Mouse (Mus musculus) neural tube, embryonic 15.5 days (tissue): Measurements from ENCODE around the gene Ppp2r5d. TPM values are rescaled to one million over a fixed set of nuclear protein-coding genes. Genes with fewer than 3 reads are reported as not detected.

Source experiments
- ATAC-seq: fragments of 200-750 bp; cut with Nextera tagmentation; 2 replicates; pipeline ENCODE4 v1.8.0; 2017; ENCODE audit warnings: mild to moderate bottlenecking, moderate TSS enrichment, moderate library complexity; ENCODE audit not compliant: low FRiP score
- H3K27ac ChIP-seq: fragments of 300-500 bp; sonication (generic); replicated peaks from 2 replicates; pipeline ENCODE4 v1.5.1; 2015; ENCODE audit warnings: mild to moderate bottlenecking, inconsistent platforms
- H3K27me3 ChIP-seq: fragments of 300-500 bp; sonication (generic); replicated peaks from 2 replicates; pipeline ENCODE4 v1.6.1; 2015; ENCODE audit warnings: inconsistent platforms
- H3K36me3 ChIP-seq: fragments of 300-500 bp; sonication (generic); 2 replicates; pipeline ENCODE4 v1.6.1; 2015; ENCODE audit warnings: inconsistent platforms
- H3K4me1 ChIP-seq: fragments of 300-500 bp; sonication (generic); 2 replicates; pipeline ENCODE4 v1.6.1; 2015; ENCODE audit warnings: inconsistent platforms
- H3K4me2 ChIP-seq: fragments of 300-500 bp; sonication (generic); 2 replicates; pipeline ENCODE4 v1.6.1; 2015; ENCODE audit warnings: inconsistent platforms, mild to moderate bottlenecking, moderate library complexity
- H3K4me3 ChIP-seq: fragments of 300-500 bp; sonication (generic); replicated peaks from 2 replicates; pipeline ENCODE4 v1.5.1; 2015; ENCODE audit warnings: mild to moderate bottlenecking, inconsistent platforms
- H3K9ac ChIP-seq: fragments of 300-500 bp; sonication (generic); replicated peaks from 2 replicates; pipeline ENCODE4 v1.6.1; 2015; ENCODE audit warnings: mild to moderate bottlenecking, inconsistent platforms
- H3K9me3 ChIP-seq: fragments of 300-500 bp; sonication (generic); replicated peaks from 2 replicates; pipeline ENCODE4 v1.6.1; 2016; ENCODE audit warnings: inconsistent platforms
- WGBS: fragments of 180-500 bp; shearing (Covaris S2); methylation state at CpG from one replicate; pipeline ENCODE4 v1.1.7; 2015; ENCODE audit warnings: mixed read lengths; 5-methylcytosine and 5-hydroxymethylcytosine counted together
- polyA plus RNA-seq: library from polyadenylated mRNA; unstranded; fragments of >200 nt; fragmentation: Nextera tagmentation; extraction: Ambion mirVana; gene quantifications from 2 replicates; pipeline ENCODE4 v1.2.1, GENCODE M21; 2015

Gene Ppp2r5d
- polyA plus RNA-seq, 1 experiment from 2014 or later = 89.1 TPM

- no peak for ATAC-seq
- Histone ChIP-seq H3K27ac (no peak overlapping the region), H3K4me3 (no peak overlapping the region), H3K9ac (no peak overlapping the region), H3K4me2 (no peak overlapping the region), H3K36me3 (peaks cover 35% of the 10 kb centered on the region), H3K9me3 (no peaks in the 10 kb centered on the region), H3K27me3 (no peaks in the 10 kb centered on the region), H3K4me1 (peaks cover 23% of the 10 kb centered on the region)
- 89% methylated on average over 9 of the region's 9 CpGs for WGBS
These were observed 8.9 kb upstream of the Ppp2r5d start for GRCm38 (mm10) chr17:46713849-46714248.

DNA sequence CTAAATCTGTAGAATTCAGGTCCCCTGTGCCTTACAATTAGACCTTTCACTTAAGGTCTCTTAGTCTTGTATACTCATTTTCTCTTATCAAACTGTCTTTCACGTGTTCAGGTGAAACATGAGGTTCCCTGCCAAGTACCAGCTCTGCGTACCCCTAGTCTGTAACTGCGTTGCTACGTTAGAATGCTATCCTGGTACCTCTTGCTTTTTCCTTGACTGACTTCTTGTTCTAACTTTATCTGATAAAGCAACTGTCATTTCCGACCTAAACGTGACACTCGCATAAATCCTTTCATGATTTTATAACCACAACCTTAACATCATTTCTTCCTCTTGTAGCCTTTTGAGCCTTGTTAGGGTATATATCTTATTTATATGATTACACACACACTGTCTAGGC is 7.5 kb upstream of the Ppp2r5d start:
- ATAC-seq = no peak
- Histone ChIP-seq H3K4me2 (peak overlapping the region; percentile 86), H3K9me3 (no peaks in the 10 kb centered on the region), H3K27me3 (no peaks in the 10 kb centered on the region), H3K9ac (peak overlapping the region; percentile 76), H3K27ac (no peak overlapping the region), H3K4me1 (peaks cover 23% of the 10 kb centered on the region), H3K4me3 (peak overlapping the region; percentile 67), H3K36me3 (peaks cover 35% of the 10 kb centered on the region)
- 81% methylated on average over 7 of the region's 7 CpGs for WGBS

- Histone ChIP-seq H3K27me3 (no peaks in the 10 kb centered on the region), H3K4me2 (peak overlapping the region; percentile 86), H3K36me3 (peaks cover 30% of the 10 kb centered on the region), H3K27ac (peak overlapping the region; percentile 84), H3K4me1 (peaks cover 23% of the 10 kb centered on the region), H3K9ac (peak overlapping the region; percentile 76), H3K4me3 (peak overlapping the region; percentile 67), H3K9me3 (no peaks in the 10 kb centered on the region)
- under 1% methylated on average over 76 of the region's 76 CpGs for WGBS
- peak; percentile 46 for ATAC-seq
These were observed 6.8 kb upstream of the Ppp2r5d start for GRCm38 (mm10) chr17:46711612-46712271.

DNA sequence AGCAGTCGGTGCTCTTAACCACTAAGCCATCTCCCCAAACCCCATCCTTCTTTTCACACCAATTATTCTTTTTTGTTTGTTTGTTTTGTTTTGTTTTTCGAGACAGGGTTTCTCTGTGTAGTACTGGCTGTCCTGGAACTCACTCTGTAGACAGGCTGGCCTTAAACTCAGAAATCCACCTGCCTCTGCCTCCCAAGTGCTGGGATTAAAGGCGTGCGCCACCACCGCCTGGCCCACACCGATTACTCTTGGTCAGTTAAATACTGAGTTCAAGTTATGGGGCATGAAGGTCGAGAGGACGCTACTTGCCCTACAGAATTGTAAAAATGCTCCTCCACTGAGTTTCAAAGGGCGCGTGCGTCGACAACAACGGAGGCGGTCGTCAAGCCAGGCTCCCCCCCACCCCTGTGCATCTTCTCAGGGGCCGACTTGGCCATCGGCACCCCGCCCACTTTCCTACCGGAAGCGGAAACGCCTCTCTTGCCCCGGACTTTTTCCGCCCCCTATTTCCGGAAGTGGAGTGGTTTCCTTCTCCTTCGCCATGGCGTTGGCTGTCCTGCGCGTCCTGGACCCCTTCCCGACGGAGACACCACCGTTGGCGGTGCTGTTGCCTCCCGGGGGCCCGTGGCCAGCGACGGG is 6.2 kb upstream of the Ppp2r5d start, which contains the start of gene Pex6:
Pex6 (plus strand) TSS at position 505 of the 639 bp plus-strand sequence.
- Histone ChIP-seq H3K27ac (peak within 1 kb of the TSS; percentile 84), H3K4me2 (peak within 1 kb of the TSS; percentile 86), H3K36me3 (peaks cover 24% of the 10 kb centered on the region), H3K9me3 (no peaks in the 10 kb centered on the region), H3K27me3 (no peaks in the 10 kb centered on the region), H3K4me3 (peak within 1 kb of the TSS; percentile 67), H3K4me1 (peaks cover 27% of the 10 kb centered on the region), H3K9ac (peak within 1 kb of the TSS; percentile 76)
- WGBS = 7% methylated on average over 36 of the region's 36 CpGs
- ATAC-seq = peak; percentile 92

- Histone ChIP-seq H3K4me3 (no peak overlapping the region), H3K27me3 (no peaks in the 10 kb centered on the region), H3K27ac (no peak overlapping the region), H3K9ac (no peak overlapping the region), H3K4me1 (peaks cover 46% of the 10 kb centered on the region), H3K9me3 (no peaks in the 10 kb centered on the region), H3K36me3 (no peaks in the 10 kb centered on the region), H3K4me2 (no peak overlapping the region)
- WGBS = 93% methylated on average over 14 of the region's 14 CpGs
- ATAC-seq = no peak
These were observed 1.6 kb upstream of the Ppp2r5d start for GRCm38 (mm10) chr17:46706375-46707089.

GRCm38 (mm10) chr17:46703971-46704886 is 682 bp downstream of the Ppp2r5d start:
- Histone ChIP-seq H3K27me3 (no peaks in the 10 kb centered on the region), H3K36me3 (no peaks in the 10 kb centered on the region), H3K9ac (peak overlapping the region; percentile 95), H3K4me1 (peaks cover 49% of the 10 kb centered on the region), H3K4me2 (peak overlapping the region; percentile 88), H3K27ac (peak overlapping the region; percentile 95), H3K9me3 (no peaks in the 10 kb centered on the region), H3K4me3 (peak overlapping the region; percentile 98)
- ATAC-seq = peak; percentile 58
- 7% methylated on average over 35 of the region's 41 CpGs for WGBS

- Histone ChIP-seq H3K9me3 (no peaks in the 10 kb centered on the region), H3K27ac (no peak overlapping the region), H3K36me3 (peaks cover 7% of the 10 kb centered on the region), H3K27me3 (no peaks in the 10 kb centered on the region), H3K4me1 (peaks cover 49% of the 10 kb centered on the region), H3K4me2 (peak overlapping the region; percentile 88), H3K4me3 (no peak overlapping the region), H3K9ac (no peak overlapping the region)
- WGBS = 84% methylated on average over 5 of the region's 5 CpGs
- ATAC-seq = no peak
These were observed 2.4 kb downstream of the Ppp2r5d start for GRCm38 (mm10) chr17:46702506-46702905.

- WGBS = 90% methylated on average over 12 of the region's 12 CpGs
- no peaks in the 10 kb centered on the region for H3K27me3 ChIP-seq
- H3K9me3 ChIP-seq = no peaks in the 10 kb centered on the region
- no peak overlapping the region for H3K4me3 ChIP-seq
- H3K4me2 ChIP-seq = peak overlapping the region; percentile 88
- H3K4me1 ChIP-seq = peaks cover 49% of the 10 kb centered on the region
- H3K27ac ChIP-seq = 0 out of 2 replicates have a peak overlapping the region, but pooled peaks have one; percentile 60
- H3K36me3 ChIP-seq = peaks cover 7% of the 10 kb centered on the region
- ATAC-seq = no peak
- 0 out of 2 replicates have a peak overlapping the region, but pooled peaks have one; percentile 2 for H3K9ac ChIP-seq
These were observed 2.8 kb downstream of the Ppp2r5d start for GRCm38 (mm10) chr17:46702100-46702499.

- WGBS = 75% methylated on average over 12 of the region's 12 CpGs
- Histone ChIP-seq H3K27ac (peak overlapping the region; percentile 41), H3K4me3 (no peak overlapping the region), H3K4me1 (peaks cover 48% of the 10 kb centered on the region), H3K9ac (0 out of 2 replicates have a peak overlapping the region, but pooled peaks have one; percentile 2), H3K9me3 (no peaks in the 10 kb centered on the region), H3K4me2 (peak overlapping the region; percentile 88), H3K27me3 (no peaks in the 10 kb centered on the region), H3K36me3 (peaks cover 7% of the 10 kb centered on the region)
- ATAC-seq = no peak
These were observed 3.4 kb downstream of the Ppp2r5d start for GRCm38 (mm10) chr17:46701489-46701888.

DNA sequence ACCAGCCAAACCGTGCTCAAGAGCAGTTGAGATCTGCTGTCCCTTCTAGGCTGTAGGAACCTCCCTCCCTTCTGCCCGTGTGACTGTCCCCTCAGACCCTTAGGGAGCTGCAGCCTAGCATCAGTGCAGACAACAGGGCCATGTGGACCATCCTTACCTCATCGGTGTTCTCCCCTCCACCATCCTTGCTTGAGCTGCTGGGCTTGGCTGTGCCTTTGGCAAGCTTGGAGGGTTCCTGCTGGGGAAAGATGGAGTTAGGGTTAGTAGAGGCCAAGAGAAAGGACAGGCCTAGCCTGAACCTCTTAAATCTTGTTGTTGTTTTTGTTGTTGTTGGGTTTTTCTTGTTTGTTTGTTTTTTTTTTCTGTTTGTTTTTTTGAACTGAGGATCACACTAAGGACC is 5.0 kb downstream of the Ppp2r5d start:
- no peak for ATAC-seq
- Histone ChIP-seq H3K4me3 (no peak overlapping the region), H3K4me1 (peaks cover 37% of the 10 kb centered on the region), H3K36me3 (peaks cover 7% of the 10 kb centered on the region), H3K9ac (no peak overlapping the region), H3K27ac (no peak overlapping the region), H3K27me3 (no peaks in the 10 kb centered on the region), H3K9me3 (no peaks in the 10 kb centered on the region), H3K4me2 (no peak overlapping the region)
- WGBS = 89% methylated on average over 3 of the region's 3 CpGs

DNA sequence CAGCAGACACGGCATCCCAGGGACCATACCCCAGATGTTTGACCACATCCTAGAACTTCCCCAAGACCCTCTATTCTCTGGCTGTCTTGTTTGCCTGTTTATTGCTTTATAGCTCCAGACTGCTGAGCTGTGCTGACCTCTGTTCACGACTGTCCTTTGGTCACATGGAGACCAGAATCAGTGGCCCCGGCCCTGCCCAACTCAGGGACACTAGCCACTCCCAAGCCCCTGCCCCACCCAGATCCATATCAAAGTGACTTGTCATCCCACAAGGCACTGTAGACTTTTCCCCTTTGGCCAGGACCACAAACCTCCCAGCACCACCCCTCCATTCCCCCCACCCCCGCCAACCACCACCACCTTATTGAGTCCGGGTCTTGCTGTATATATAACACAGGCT is 5.7 kb downstream of the Ppp2r5d start:
- H3K36me3 ChIP-seq = peaks cover 7% of the 10 kb centered on the region
- no peak overlapping the region for H3K4me3 ChIP-seq
- H3K4me1 ChIP-seq = peaks cover 37% of the 10 kb centered on the region
- no peak overlapping the region for H3K9ac ChIP-seq
- H3K27me3 ChIP-seq = no peaks in the 10 kb centered on the region
- H3K4me2 ChIP-seq = no peak overlapping the region
- 44% methylated on average over 5 of the region's 5 CpGs for WGBS
- H3K27ac ChIP-seq = no peak overlapping the region
- ATAC-seq = no peak
- H3K9me3 ChIP-seq = no peaks in the 10 kb centered on the region
